Mouse (Mus musculus) G1E (cell line): Measurements from ENCODE around the gene Lyrm4.

Experiments
- CTCF ChIP-seq: IDR thresholded peaks from 2 replicates; pipeline ENCODE4 v1.5.1; 2012; ENCODE audit warnings: low read depth, low read length, inconsistent platforms, mixed read lengths
- GATA1 ChIP-seq: IDR thresholded peaks from 2 replicates; pipeline ENCODE4 v1.6.1; 2012; ENCODE audit warnings: borderline replicate concordance, low read length, inconsistent platforms, mixed read lengths
- GATA2 ChIP-seq: IDR thresholded peaks from 2 replicates; pipeline ENCODE4 v1.6.1; 2012; ENCODE audit warnings: low read depth, low read length, inconsistent platforms, borderline replicate concordance
- POLR2AphosphoS5 ChIP-seq: IDR thresholded peaks from 2 replicates; pipeline ENCODE4 v1.6.1; 2012; ENCODE audit warnings: low read depth, low read length, inconsistent platforms; ENCODE audit not compliant: insufficient replicate concordance
- TAL1 ChIP-seq: conservative IDR thresholded peaks from 2 replicates; pipeline ENCODE4 v1.6.1; 2012; ENCODE audit warnings: low read depth, low read length, inconsistent platforms, mixed read lengths

GRCm38 (mm10) chr13:36145601-36146000 lies 28.3 kb upstream of the Lyrm4 start:
- no peak for TF ChIP-seq GATA1
- TF ChIP-seq CTCF = no peak
- no peak for TF ChIP-seq TAL1
- no peak for TF ChIP-seq POLR2AphosphoS5
- no peak for TF ChIP-seq GATA2
